Mouse (Mus musculus): ENCODE data around the gene Cr2. TPM values are rescaled to one million over a fixed set of nuclear protein-coding genes. Genes with fewer than 3 reads are reported as not detected.

Cr2 gene
- polyA plus RNA-seq, 1 experiment, result 0.30 TPM

GRCm38 (mm10) chr1:195113621-195114020 is 62.9 kb downstream of the Cr2 start:
- no peak for DNase-seq (ENCODE audit: low read depth)
- TF ChIP-seq CTCF (IDR thresholded peaks at IDR 0.05; ENCODE audit: borderline replicate concordance, extremely low read depth, insufficient read depth, insufficient read length) (no peak), POLR2A (IDR thresholded peaks at IDR 0.05; ENCODE audit: borderline replicate concordance, extremely low read depth, insufficient read depth, insufficient read length, poor library complexity, severe bottlenecking) (no peak)

GRCm38 (mm10) chr1:195100693-195101092 is 75.8 kb downstream of the Cr2 start:
- no peak for TF ChIP-seq POLR2A (IDR thresholded peaks at IDR 0.05; ENCODE audit: borderline replicate concordance, extremely low read depth, insufficient read depth, insufficient read length, poor library complexity, severe bottlenecking)
- no peak for TF ChIP-seq CTCF (IDR thresholded peaks at IDR 0.05; ENCODE audit: borderline replicate concordance, extremely low read depth, insufficient read depth, insufficient read length)
- DNase-seq (ENCODE audit: low read depth), result no peak

- DNase-seq (ENCODE audit: low read depth), result no peak
- no peak for TF ChIP-seq CTCF (IDR thresholded peaks at IDR 0.05; ENCODE audit: borderline replicate concordance, extremely low read depth, insufficient read depth, insufficient read length)
These were observed 78.5 kb downstream of the Cr2 start for GRCm38 (mm10) chr1:195098004-195098403.

- DNase-seq (ENCODE audit: low read depth), result peak; percentile 84
- TF ChIP-seq POLR2A (IDR thresholded peaks at IDR 0.05; ENCODE audit: borderline replicate concordance, extremely low read depth, insufficient read depth, insufficient read length, poor library complexity, severe bottlenecking) (no peak), CTCF (IDR thresholded peaks at IDR 0.05; ENCODE audit: borderline replicate concordance, extremely low read depth, insufficient read depth, insufficient read length) (no peak)
These were observed 84.2 kb downstream of the Cr2 start, which contains the start of gene Cd46 for GRCm38 (mm10) chr1:195092220-195092720. Gene Cd46, minus strand, starts transcription at chr1:195092249.

GRCm38 (mm10) chr1:195091699-195092219 is 84.8 kb downstream of the Cr2 start:
- DNase-seq (ENCODE audit: low read depth), result no peak
- TF ChIP-seq POLR2A (IDR thresholded peaks at IDR 0.05; ENCODE audit: borderline replicate concordance, extremely low read depth, insufficient read depth, insufficient read length, poor library complexity, severe bottlenecking) (no peak), CTCF (IDR thresholded peaks at IDR 0.05; ENCODE audit: borderline replicate concordance, extremely low read depth, insufficient read depth, insufficient read length) (no peak)

Other genes with a start within 250 kb of the Cr2 start
- gene Cd34, start 237.9 kb downstream of the Cr2 start, polyA plus RNA-seq (2012; rRNA removed), result 27.9 and 33.1 TPM in 2 replicates
- 3.6 and 5.1 TPM in 2 replicates for gene Cd46, start 84.5 kb downstream of the Cr2 start, polyA plus RNA-seq (2012; rRNA removed)
- 25.7 and 28.6 TPM in 2 replicates for gene Cr1l, start 45.1 kb downstream of the Cr2 start, polyA plus RNA-seq (2012; rRNA removed)

Measured in brain, embryonic 14.5 days (tissue).